Mouse (Mus musculus): ENCODE results near the gene Cep170.

The Cep170 gene

GRCm38 (mm10) chr1:176825084-176825483 lies 11.2 kb upstream of the Cep170 start:
- no peak for DNase-seq (ENCODE audit: low spot score in 2 of 2)

GRCm38 (mm10) chr1:176824611-176825010 lies 10.7 kb upstream of the Cep170 start:
- no peak for DNase-seq (ENCODE audit: low spot score in 2 of 2)

- DNase-seq (ENCODE audit: low spot score in 2 of 2): peak; percentile 30 to 52
These were observed 10.0 kb upstream of the Cep170 start for GRCm38 (mm10) chr1:176823889-176824288.

GRCm38 (mm10) chr1:176822949-176823348 lies 9.1 kb upstream of the Cep170 start:
- no peak for DNase-seq (ENCODE audit: low spot score in 2 of 2)

- no peak for DNase-seq (ENCODE audit: low spot score in 2 of 2)
These were observed 8.1 kb upstream of the Cep170 start for GRCm38 (mm10) chr1:176821929-176822328.

GRCm38 (mm10) chr1:176818763-176819162 lies 4.9 kb upstream of the Cep170 start:
- DNase-seq (ENCODE audit: low spot score in 2 of 2): no peak

GRCm38 (mm10) chr1:176818147-176818546 lies 4.3 kb upstream of the Cep170 start:
- no peak for DNase-seq (ENCODE audit: low spot score in 2 of 2)

- no peak for DNase-seq (ENCODE audit: low spot score in 2 of 2)
These were observed 2.9 kb upstream of the Cep170 start for GRCm38 (mm10) chr1:176816728-176817127.

GRCm38 (mm10) chr1:176814591-176815062 lies 760 bp upstream of the Cep170 start, which contains the start of gene Sdccag8:
Gene Sdccag8 (plus strand): TSS chr1:176814660.
- peak; percentile 87 to 89 for DNase-seq (ENCODE audit: low spot score in 2 of 2)

- peak; percentile 40 to 48 for DNase-seq (ENCODE audit: low spot score in 2 of 2)
These were observed 403 bp downstream of the Cep170 start for GRCm38 (mm10) chr1:176813292-176814035.

- DNase-seq (ENCODE audit: low spot score in 2 of 2): no peak
These were observed 1.2 kb downstream of the Cep170 start for GRCm38 (mm10) chr1:176812491-176813291.

GRCm38 (mm10) chr1:176811892-176812291 lies 2.0 kb downstream of the Cep170 start:
- no peak for DNase-seq (ENCODE audit: low spot score in 2 of 2)

- DNase-seq (ENCODE audit: low spot score in 2 of 2): no peak
These were observed 3.7 kb downstream of the Cep170 start for GRCm38 (mm10) chr1:176810161-176810560.

- peak; percentile 21 to 61 for DNase-seq (ENCODE audit: low spot score in 2 of 2)
These were observed 13.0 kb downstream of the Cep170 start for GRCm38 (mm10) chr1:176800728-176801365.

- no peak for DNase-seq (ENCODE audit: low spot score in 2 of 2)
These were observed 15.2 kb downstream of the Cep170 start for GRCm38 (mm10) chr1:176798673-176799072.

GRCm38 (mm10) chr1:176792175-176792574 lies 21.7 kb downstream of the Cep170 start:
- DNase-seq (ENCODE audit: low spot score in 2 of 2): no peak

GRCm38 (mm10) chr1:176789326-176789725 lies 24.5 kb downstream of the Cep170 start:
- no peak for DNase-seq (ENCODE audit: low spot score in 2 of 2)

GRCm38 (mm10) chr1:176774533-176774932 lies 39.3 kb downstream of the Cep170 start:
- no peak for DNase-seq (ENCODE audit: low spot score in 2 of 2)

- no peak for DNase-seq (ENCODE audit: low spot score in 2 of 2)
These were observed 51.6 kb downstream of the Cep170 start for GRCm38 (mm10) chr1:176762295-176762694.

- DNase-seq (ENCODE audit: low spot score in 2 of 2): no peak
These were observed 53.2 kb downstream of the Cep170 start for GRCm38 (mm10) chr1:176760673-176761072.

GRCm38 (mm10) chr1:176755586-176755985 lies 58.3 kb downstream of the Cep170 start:
- DNase-seq (ENCODE audit: low spot score in 2 of 2): no peak

Measured in natural killer cell, adult 2 months (primary cell).